Mouse (Mus musculus) Patski (cell line): ENCODE results near the gene Ptk6. TPM values are rescaled to one million over a fixed set of nuclear protein-coding genes. Genes with fewer than 3 reads are reported as not detected.

Source experiments
- ATAC-seq: fragments of 100-300 bp; one replicate; pipeline ENCODE4 v1.8.0; 2021
- CTCF ChIA-PET: fragments of 350-600 bp; sonication (Branson Sonifier 250); formaldehyde crosslinking; loops from one replicate; lab custom pipeline; 2022; ENCODE audit warnings: inconsistent platforms; lab: Charles Lee
- POLR2A ChIA-PET: fragments of 350-600 bp; sonication (Branson Sonifier 250); formaldehyde crosslinking; loops from one replicate; lab custom pipeline; 2022; ENCODE audit warnings: antibody characterized with exemption, inconsistent platforms; lab: Charles Lee
- DNase-seq: peaks from one replicate; pipeline ENCODE4 v3.0.0-alpha.2; 2011; ENCODE audit warnings: low read depth, low spot score
- H3K27me3 ChIP-seq: fragments of 371-371 bp; one replicate; pipeline ENCODE4 v1.5.1; 2021
- CTCF ChIP-seq: fragments of 100-300 bp; IDR thresholded peaks from one replicate; pipeline ENCODE4 v1.5.1; 2021
- in situ Hi-C: fragments of 300-500 bp; cut with MboI; formaldehyde crosslinking; loops from 3 replicates; pipeline ENCODE4 v1.11.1; 2018; ENCODE audit warnings: low pct_unique_long_range_greater_than_20kb, mixed read lengths
- polyA plus RNA-seq: library from polyadenylated mRNA; unstranded; gene quantifications from one replicate; pipeline ENCODE4 v1.2.3, GENCODE M21; 2021

Ptk6 gene
- polyA plus RNA-seq, 1 experiment from 2014 or later = not detected

GRCm38 (mm10) chr2:181219538-181220216 is 17.1 kb upstream of the Ptk6 start, which contains the start of gene Fndc11:
Gene Fndc11 (plus strand): TSS chr2:181220013.
- peaks cover 7% of the 10 kb centered on the region for H3K27me3 ChIP-seq
- in situ Hi-C loops = no loop called here
- POLR2A ChIA-PET = interaction anchor here (1.9 kb wide), 1 partner anchor 9 kb away, joined by 6 read pairs; no protein-coding TSS in a partner anchor
- ATAC-seq = no peak
- no peak for TF ChIP-seq CTCF
- CTCF ChIA-PET = no interaction called here
- no peak for DNase-seq

DNA sequence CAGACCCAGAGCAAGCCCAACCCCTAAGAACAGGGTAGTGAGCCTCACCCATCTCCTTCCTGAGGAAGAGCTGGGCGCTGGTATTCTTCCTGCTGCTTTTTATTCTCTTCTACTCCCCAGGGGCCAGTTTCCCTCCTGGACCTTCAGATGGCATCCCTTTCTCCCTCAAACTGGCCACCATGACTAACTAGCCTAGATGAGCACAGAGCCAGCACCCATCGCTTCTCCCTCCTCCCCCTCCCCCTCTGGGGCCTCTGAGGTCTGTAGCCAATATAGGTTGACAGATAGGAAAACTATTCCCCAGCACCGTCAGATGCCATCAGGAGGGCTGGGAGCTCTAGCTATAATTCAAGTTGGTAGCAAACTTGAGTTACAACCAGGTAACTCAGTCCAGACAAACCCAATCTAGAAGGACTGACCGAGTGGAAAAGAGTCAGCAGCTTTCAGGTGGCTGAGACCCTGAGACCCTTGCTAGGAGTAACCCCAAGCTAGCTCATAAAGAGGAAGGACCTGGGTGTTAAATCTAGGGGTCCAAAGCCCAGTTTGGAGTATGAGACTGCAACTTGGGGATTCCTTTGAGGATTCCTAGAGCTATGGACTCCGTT is 16.4 kb upstream of the Ptk6 start:
- ATAC-seq (no peak), DNase-seq (no peak)
- H3K27me3 ChIP-seq = peaks cover 13% of the 10 kb centered on the region
- TF ChIP-seq CTCF = no peak
- ChIA-PET POLR2A (interaction anchor here (1.9 kb wide), 1 partner anchor 10 kb away, joined by 6 read pairs; no protein-coding TSS in a partner anchor), CTCF (no interaction called here)
- in situ Hi-C loops = no loop called here

DNA sequence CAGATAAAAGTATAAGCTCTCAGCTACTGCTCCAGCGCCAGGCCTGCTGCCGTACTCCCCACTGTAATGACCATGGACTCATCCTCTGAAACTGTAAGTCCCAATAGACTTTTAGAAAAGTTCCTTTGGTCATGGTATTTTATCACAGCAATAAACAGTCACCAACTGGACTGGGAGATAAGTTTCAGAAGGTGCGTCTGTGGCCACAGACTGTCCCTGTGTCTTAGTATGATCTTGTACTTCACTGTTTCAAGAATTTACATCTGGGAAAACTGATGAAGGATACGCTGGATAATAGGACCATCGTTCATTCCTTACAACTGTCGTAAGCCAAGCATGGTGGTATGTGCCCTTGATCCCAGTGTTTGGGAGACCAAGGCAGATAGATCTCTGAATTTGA is 13.4 kb upstream of the Ptk6 start:
- DNase-seq (no peak), ATAC-seq (no peak)
- TF ChIP-seq CTCF = no peak
- ChIA-PET CTCF (no interaction called here), POLR2A (no interaction called here)
- in situ Hi-C loops = no loop called here
- H3K27me3 ChIP-seq = peaks cover 41% of the 10 kb centered on the region

- no peak for TF ChIP-seq CTCF
- no peak for DNase-seq
- POLR2A ChIA-PET = no interaction called here
- peaks cover 39% of the 10 kb centered on the region for H3K27me3 ChIP-seq
- ATAC-seq = no peak
- in situ Hi-C loops = no loop called here
- CTCF ChIA-PET = no interaction called here
Measured at GRCm38 (mm10) chr2:181213021-181213445, 10.4 kb upstream of the Ptk6 start, which contains the start of gene Srms. Gene Srms (minus strand): TSS chr2:181213185.

- ATAC-seq (no peak), DNase-seq (no peak)
- POLR2A ChIA-PET = no interaction called here
- in situ Hi-C loops = no loop called here
- H3K27me3 ChIP-seq = peaks cover 38% of the 10 kb centered on the region
- TF ChIP-seq CTCF = no peak
- CTCF ChIA-PET = no interaction called here
Measured at GRCm38 (mm10) chr2:181212389-181213020, 9.9 kb upstream of the Ptk6 start.

DNA sequence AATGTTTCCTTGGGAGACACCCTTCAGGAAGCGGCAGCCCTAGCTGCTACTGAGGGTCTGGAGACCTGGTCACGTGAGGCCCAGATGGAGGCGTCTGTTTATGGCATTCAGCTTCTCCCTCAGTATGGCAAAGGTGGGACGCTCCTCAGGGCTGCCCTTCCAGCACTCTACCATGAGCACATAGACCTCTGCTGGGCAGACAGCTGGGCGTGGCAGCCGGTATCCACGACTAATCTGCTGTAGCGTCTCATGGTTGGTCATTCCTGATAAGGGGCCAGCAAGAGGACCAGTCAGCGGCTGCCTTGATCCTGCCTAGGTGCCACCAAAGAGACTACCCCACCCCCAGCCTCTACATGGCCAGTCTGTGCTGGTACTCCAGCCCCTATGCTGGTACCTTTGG is 3.5 kb upstream of the Ptk6 start:
- ChIA-PET POLR2A (no interaction called here), CTCF (interaction anchor here (1.0 kb wide), 1 partner anchor 14 kb away, joined by 3 read pairs; no protein-coding TSS in a partner anchor)
- H3K27me3 ChIP-seq = peaks cover 15% of the 10 kb centered on the region
- in situ Hi-C loops = no loop called here
- ATAC-seq = no peak
- no peak for DNase-seq
- no peak for TF ChIP-seq CTCF

DNA sequence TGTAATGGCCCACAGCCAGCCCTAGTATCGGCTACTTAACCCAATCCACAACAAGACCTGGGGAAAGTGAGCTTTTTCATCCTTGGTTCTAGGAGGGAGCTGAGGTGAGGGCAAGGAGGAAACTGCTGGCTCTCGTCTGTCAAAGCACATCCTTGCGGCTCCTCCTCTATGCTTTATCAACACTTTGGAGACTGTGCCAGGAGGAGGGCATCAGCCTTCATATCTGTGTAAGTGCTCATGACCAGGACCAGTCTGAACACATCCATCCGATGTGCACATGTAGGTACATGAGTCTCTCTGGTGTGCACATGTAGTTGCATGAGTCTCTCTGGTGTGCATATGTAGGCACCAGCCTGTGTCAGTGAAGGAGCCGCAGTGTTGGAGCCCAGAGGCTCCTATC is 3.1 kb upstream of the Ptk6 start:
- CTCF ChIA-PET = interaction anchor here (1.0 kb wide), 1 partner anchor 14 kb away, joined by 3 read pairs; no protein-coding TSS in a partner anchor
- POLR2A ChIA-PET = no interaction called here
- no peak for TF ChIP-seq CTCF
- in situ Hi-C loops = no loop called here
- DNase-seq (no peak), ATAC-seq (no peak)
- peaks cover 19% of the 10 kb centered on the region for H3K27me3 ChIP-seq

DNA sequence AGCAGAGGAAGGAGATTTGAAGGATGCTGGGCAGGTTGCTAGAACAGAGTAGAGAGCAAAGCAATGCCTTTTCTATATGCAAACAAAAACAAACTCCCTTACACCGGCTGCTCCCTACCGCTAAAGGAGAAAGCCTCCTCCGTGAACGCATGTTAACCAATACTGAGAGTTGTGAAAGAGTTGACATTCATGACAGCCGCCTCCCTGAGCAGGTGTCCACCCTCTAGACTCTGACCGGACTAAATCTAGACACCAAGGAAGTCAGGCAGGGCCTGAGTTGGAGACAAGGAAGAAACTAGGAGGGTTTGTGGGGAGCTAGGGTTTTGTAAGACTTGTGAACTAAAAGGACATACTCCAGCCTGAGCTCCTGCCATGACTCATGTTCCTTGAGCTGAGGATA is 297 bp upstream of the Ptk6 start:
- TF ChIP-seq CTCF = no peak
- CTCF ChIA-PET = interaction anchor here (0.9 to 1.9 kb wide), 2 partner anchors 11 to 16 kb away, joined by 3 to 4 read pairs; partner anchors contain the start of gene Ppdpf

GRCm38 (mm10) chr2:181201606-181202005 is 983 bp downstream of the Ptk6 start:
- TF ChIP-seq CTCF = no peak
- CTCF ChIA-PET = interaction anchor here (1.9 kb wide), 1 partner anchor 15 kb away, joined by 4 read pairs; the partner anchor contains the start of gene Ppdpf
- H3K27me3 ChIP-seq = peaks cover 32% of the 10 kb centered on the region
- POLR2A ChIA-PET = interaction anchor here (0.6 kb wide), 1 partner anchor 94 kb away, joined by 3 read pairs; no protein-coding TSS in a partner anchor
- in situ Hi-C loops = no loop called here
- no peak for DNase-seq
- no peak for ATAC-seq

More for the DNA sequence above, 297 bp upstream of the Ptk6 start:
- in situ Hi-C loops = no loop called here
- ATAC-seq (no peak), DNase-seq (no peak)
- peaks cover 27% of the 10 kb centered on the region for H3K27me3 ChIP-seq
- POLR2A ChIA-PET = no interaction called here

- no peak for ATAC-seq
- DNase-seq = no peak
- TF ChIP-seq CTCF = no peak
- in situ Hi-C loops = no loop called here
- ChIA-PET POLR2A (no interaction called here), CTCF (no interaction called here)
- peaks cover 20% of the 10 kb centered on the region for H3K27me3 ChIP-seq
Measured at GRCm38 (mm10) chr2:181196628-181197300, 5.8 kb downstream of the Ptk6 start.
